Mouse (Mus musculus) CH12.LX (cell line): ENCODE measurements around the gene Laptm4a. TPM values are rescaled to one million over a fixed set of nuclear protein-coding genes. Genes with fewer than 3 reads are reported as not detected.

Experiments used
- DNase-seq: peaks from one replicate; pipeline ENCODE4 v3.0.0-alpha.2; 2013; ENCODE audit errors: extremely low read depth
- H3K27ac ChIP-seq: 2 replicates; pipeline ENCODE4 v1.5.1; 2012; ENCODE audit warnings: low read depth, mild to moderate bottlenecking, control low read depth, moderate library complexity; ENCODE audit not compliant: insufficient read depth
- H3K27me3 ChIP-seq: replicated peaks from 2 replicates; pipeline ENCODE3; 2012; ENCODE audit warnings: inconsistent platforms
- H3K36me3 ChIP-seq, 2 experiments: replicated peaks in 1 of 2; 2 replicates each; pipeline versions ENCODE3 to v1.6.1; 2012; ENCODE audit warnings: inconsistent platforms in 1 of 2, low read length in 1 of 2, mild to moderate bottlenecking in 1 of 2, mixed read lengths in 1 of 2, moderate library complexity in 1 of 2; ENCODE audit not compliant: control insufficient read depth in 1 of 2, insufficient read depth in 1 of 2
- H3K4me1 ChIP-seq, 2 experiments: 2 replicates each; pipeline ENCODE4 v1.6.1; 2012; ENCODE audit warnings: inconsistent platforms in 1 of 2, moderate library complexity in 1 of 2; ENCODE audit not compliant: insufficient read depth in 2 of 2, control insufficient read depth in 1 of 2
- H3K4me2 ChIP-seq: 2 replicates; pipeline ENCODE4 v1.6.1; 2012; ENCODE audit warnings: low read depth, mild to moderate bottlenecking, control low read depth; ENCODE audit not compliant: poor library complexity, insufficient read depth, severe bottlenecking
- H3K4me3 ChIP-seq, 3 experiments: fragments of 150-350 bp in 1 of 3; sonication (generic) in 1 of 3; replicated peaks in 1 of 3; 2 replicates each; pipeline versions ENCODE3 to v1.5.1; 2011 to 2012; ENCODE audit warnings: low read depth in 2 of 3, low read length in 2 of 3, mild to moderate bottlenecking in 2 of 3, moderate library complexity in 2 of 3, control low read depth in 1 of 3, improper control_type of control experiment in 1 of 3, inconsistent platforms in 1 of 3, mixed read lengths in 1 of 3; ENCODE audit not compliant: poor library complexity in 1 of 3
- H3K79me2 ChIP-seq: replicated peaks from 2 replicates; pipeline ENCODE4 v1.6.1; 2012; ENCODE audit warnings: mild to moderate bottlenecking, moderate library complexity; ENCODE audit not compliant: control insufficient read depth, poor library complexity, insufficient read depth, severe bottlenecking; ENCODE audit errors: extremely low read depth
- H3K9ac ChIP-seq: 2 replicates; pipeline ENCODE4 v1.6.1; 2012; ENCODE audit warnings: low read depth, mild to moderate bottlenecking, control low read depth, moderate library complexity; ENCODE audit not compliant: insufficient read depth
- H3K9me3 ChIP-seq: replicated peaks from 2 replicates; pipeline ENCODE3; 2012; ENCODE audit warnings: low read length, inconsistent platforms, mixed read lengths
- CHD1 ChIP-seq: IDR thresholded peaks from 2 replicates; pipeline ENCODE4 v1.6.1; 2012; ENCODE audit warnings: low read depth, low read length, improper control_type of control experiment, inconsistent platforms
- ELF1 ChIP-seq: IDR thresholded peaks from 2 replicates; pipeline ENCODE4 v1.6.1; 2014; ENCODE audit warnings: low read depth, mild to moderate bottlenecking, inconsistent platforms, low read length, improper control_type of control experiment
- EP300 ChIP-seq: IDR thresholded peaks from 2 replicates; pipeline ENCODE4 v1.6.1; 2011; ENCODE audit warnings: low read length, improper control_type of control experiment
- IRF4 ChIP-seq: IDR thresholded peaks from 2 replicates; pipeline ENCODE4 v1.6.1; 2014; ENCODE audit warnings: low read depth, mild to moderate bottlenecking, inconsistent platforms, low read length, improper control_type of control experiment
- MAFK ChIP-seq: IDR thresholded peaks from 2 replicates; pipeline ENCODE4 v1.6.1; 2011; ENCODE audit warnings: low read length, improper control_type of control experiment; ENCODE audit not compliant: insufficient replicate concordance
- MAX ChIP-seq: IDR thresholded peaks from 2 replicates; pipeline ENCODE4 v1.6.1; 2011; ENCODE audit warnings: low read length, improper control_type of control experiment
- MEF2A ChIP-seq: IDR thresholded peaks from 2 replicates; pipeline ENCODE4 v1.6.1; 2014; ENCODE audit warnings: low read depth, mild to moderate bottlenecking, inconsistent platforms, low read length, improper control_type of control experiment, borderline replicate concordance
- POLR2A ChIP-seq: IDR thresholded peaks from 2 replicates; pipeline ENCODE4 v1.6.1; 2011; ENCODE audit warnings: low read depth, mild to moderate bottlenecking, improper control_type of control experiment, low read length
- RAD21 ChIP-seq: IDR thresholded peaks from 2 replicates; pipeline ENCODE4 v1.6.1; 2011; ENCODE audit warnings: low read depth, mild to moderate bottlenecking, low read length, improper control_type of control experiment, moderate library complexity
- SIN3A ChIP-seq: IDR thresholded peaks from 2 replicates; pipeline ENCODE4 v1.6.1; 2012; ENCODE audit warnings: low read length, improper control_type of control experiment, inconsistent platforms
- TBP ChIP-seq: conservative IDR thresholded peaks from 2 replicates; pipeline ENCODE4 v1.6.1; 2011; ENCODE audit warnings: low read depth, low read length, improper control_type of control experiment
- TCF12 ChIP-seq: IDR thresholded peaks from 2 replicates; pipeline ENCODE4 v1.6.1; 2014; ENCODE audit warnings: low read depth, mild to moderate bottlenecking, inconsistent platforms, low read length, improper control_type of control experiment
- UBTF ChIP-seq: IDR thresholded peaks from 2 replicates; pipeline ENCODE4 v1.6.1; 2012; ENCODE audit warnings: low read depth, mild to moderate bottlenecking, inconsistent platforms, low read length, improper control_type of control experiment, moderate library complexity
- ZC3H11A ChIP-seq: IDR thresholded peaks from 2 replicates; pipeline ENCODE4 v1.6.1; 2012; ENCODE audit warnings: low read depth, mild to moderate bottlenecking, inconsistent platforms, low read length, improper control_type of control experiment
- dilution Hi-C: fragments of 300-500 bp; cut with MboI; formaldehyde crosslinking; loops from 2 replicates; pipeline ENCODE4 v1.14.3; 2020; ENCODE audit warnings: low sequenced_read_pairs; ENCODE audit not compliant: extremely low pct_unique_long_range_greater_than_20kb, extremely low pct_ligation_motif_present
- in situ Hi-C: fragments of 300-500 bp; cut with MboI; formaldehyde crosslinking; loops from 3 replicates; pipeline ENCODE4 v1.14.3; 2019; ENCODE audit warnings: low sequenced_read_pairs, low pct_ligation_motif_present, low pct_unique_long_range_greater_than_20kb, mixed read lengths
- polyA plus RNA-seq: library from polyadenylated mRNA; unstranded; fragments of >175 nt; gene quantifications from 2 replicates; pipeline ENCODE4 v1.2.1, GENCODE M21; 2012; ENCODE audit warnings: low read depth; ENCODE audit not compliant: insufficient read length
- total RNA-seq, 2 experiments: library from RNA; depleted of rRNA; stranded (reverse); fragments of 300-350 nt in 1 of 2; fragments of >200 nt in 1 of 2; gene quantifications; 2 replicates each; pipeline ENCODE4 v1.2.3; 2012 to 2014

The Laptm4a gene
- total and polyA plus RNA-seq, 3 experiments: 48.3 to 73.8 (median 64.5) TPM

- Histone ChIP-seq H3K4me1 (peaks cover 15 to 32% of the 10 kb centered on the region in 2 experiments), H3K27me3 (no peaks in the 10 kb centered on the region), H3K79me2 (no peaks in the 10 kb centered on the region), H3K27ac (peak overlapping the region; percentile 58), H3K4me3 (no peak overlapping the region), H3K9me3 (no peaks in the 10 kb centered on the region), H3K4me2 (peak overlapping the region; percentile 38), H3K9ac (peak overlapping the region; percentile 35), H3K36me3 (peaks cover 20 to 30% of the 10 kb centered on the region in 2 experiments)
- no peak for TF ChIP-seq UBTF
- peak; percentile 49; the same call in 1 of the 2 replicates for TF ChIP-seq POLR2A
- no peak for TF ChIP-seq IRF4
- peak; percentile 72 for TF ChIP-seq TBP
- peak; percentile 48; the same call in 1 of the 2 replicates for TF ChIP-seq EP300
- peak; percentile 39; the same call in 1 of the 2 replicates for TF ChIP-seq ELF1
- TF ChIP-seq SIN3A: 0 out of 2 replicates have a peak, but pooled peaks have one; percentile 37
- TF ChIP-seq ZC3H11A: no peak
- no peak for TF ChIP-seq CHD1
- no peak; the same call in 1 of the 2 replicates for TF ChIP-seq MEF2A
- dilution Hi-C loops (no loop called here), in situ Hi-C loops (no loop called here)
- peak; percentile 67 for DNase-seq
These were observed 20.4 kb downstream of the Laptm4a start for GRCm38 (mm10) chr12:8941699-8942392.

GRCm38 (mm10) chr12:8947163-8947562 lies 25.7 kb downstream of the Laptm4a start:
- Histone ChIP-seq H3K4me1 (peaks cover 2 to 5% of the 10 kb centered on the region in 2 experiments; a peak in 2 of 4 replicates), H3K27ac (no peak overlapping the region), H3K9ac (no peak overlapping the region), H3K79me2 (no peaks in the 10 kb centered on the region), H3K36me3 (no peaks in the 10 kb centered on the region), H3K9me3 (no peaks in the 10 kb centered on the region), H3K4me3 (no peak overlapping the region), H3K27me3 (no peaks in the 10 kb centered on the region), H3K4me2 (no peak overlapping the region)
- DNase-seq: no peak
- dilution Hi-C loops: no loop called here
- in situ Hi-C loops: no loop called here
- TF ChIP-seq MAFK: no peak

- Histone ChIP-seq H3K9ac (no peak within 1 kb of the TSS), H3K4me3 (no peak within 1 kb of the TSS)
- in situ Hi-C loops: no loop called here
These were observed 26.4 kb downstream of the Laptm4a start, which contains the start of gene Matn3 for GRCm38 (mm10) chr12:8947714-8948464. Matn3 (plus strand) TSS chr12:8947929.

More at GRCm38 (mm10) chr12:8947714-8948464, 26.4 kb downstream of the Laptm4a start, which contains the start of gene Matn3:
- no peaks in the 10 kb centered on the region for H3K27me3 ChIP-seq
- H3K4me1 ChIP-seq: no peaks in the 10 kb centered on the region
- H3K27ac ChIP-seq: no peak within 1 kb of the TSS
- no peaks in the 10 kb centered on the region for H3K9me3 ChIP-seq
- H3K79me2 ChIP-seq: no peaks in the 10 kb centered on the region
- dilution Hi-C loops: no loop called here
- no peak for DNase-seq
- H3K4me2 ChIP-seq: no peak within 1 kb of the TSS
- no peak for TF ChIP-seq TCF12
- no peak for TF ChIP-seq MAX
- no peak for TF ChIP-seq RAD21
- no peaks in the 10 kb centered on the region for H3K36me3 ChIP-seq
